Mouse (Mus musculus): Measurements from ENCODE around the gene Eif4g1.
A peak's percentile ranks its signal among the peaks of the same experiment; 100 is the strongest.

The Eif4g1 gene

DNA sequence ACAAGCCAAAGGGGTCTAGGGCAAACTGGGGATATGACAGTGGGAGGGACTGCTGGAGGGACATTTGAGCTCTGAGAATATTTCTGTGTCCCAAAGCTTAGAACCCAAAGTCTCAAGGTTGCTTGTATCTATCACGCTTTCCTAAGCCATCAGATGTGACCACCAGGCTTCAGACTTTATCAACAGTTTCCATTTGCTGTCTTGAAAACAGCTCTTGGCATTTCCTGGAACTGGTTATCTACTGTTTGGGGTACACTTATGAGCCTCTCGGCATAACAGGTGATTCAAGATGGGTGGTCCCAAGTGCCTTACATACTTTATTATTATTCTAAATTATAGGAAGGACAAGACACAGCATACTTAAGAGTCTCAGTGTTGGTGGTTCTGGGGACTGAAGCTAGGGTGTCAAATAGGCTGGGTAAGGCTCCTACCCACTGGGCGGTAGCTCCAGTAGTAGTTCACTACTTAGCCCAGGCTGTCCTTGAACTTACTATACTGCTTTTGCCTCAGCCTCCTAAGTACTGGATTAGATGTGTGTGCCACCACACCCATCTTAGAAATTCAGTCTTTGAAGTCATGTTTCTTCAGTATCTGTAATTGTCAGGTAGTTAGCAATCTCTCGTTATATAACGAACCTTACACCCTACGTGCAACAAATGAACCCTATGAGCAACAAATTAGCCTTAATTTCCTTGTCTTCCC lies 35.7 kb downstream of the Eif4g1 start:
- DNase-seq (ENCODE audit: extremely low spot score, low read depth, low spot score) = no peak

DNA sequence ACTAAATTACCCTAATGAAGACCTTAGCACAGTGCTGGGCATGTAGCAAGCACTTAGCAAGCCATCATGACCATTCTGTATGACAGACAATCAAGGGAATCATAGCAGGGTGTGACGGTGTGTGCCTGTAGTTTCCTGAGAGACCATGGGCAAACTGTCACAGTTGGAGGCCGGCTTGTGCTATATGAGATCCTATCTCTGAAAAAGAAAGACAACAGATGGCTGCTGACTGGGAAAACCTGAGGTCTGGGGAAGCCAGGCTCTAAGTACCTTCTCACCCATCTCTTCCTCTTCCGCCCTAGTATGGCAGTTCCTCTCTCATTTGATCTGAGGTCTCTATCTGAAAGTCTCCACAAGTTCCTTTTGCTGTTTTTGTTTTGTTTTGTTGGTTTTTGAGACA lies 37.7 kb downstream of the Eif4g1 start:
- DNase-seq (ENCODE audit: extremely low spot score, low read depth, low spot score) = no peak

DNA sequence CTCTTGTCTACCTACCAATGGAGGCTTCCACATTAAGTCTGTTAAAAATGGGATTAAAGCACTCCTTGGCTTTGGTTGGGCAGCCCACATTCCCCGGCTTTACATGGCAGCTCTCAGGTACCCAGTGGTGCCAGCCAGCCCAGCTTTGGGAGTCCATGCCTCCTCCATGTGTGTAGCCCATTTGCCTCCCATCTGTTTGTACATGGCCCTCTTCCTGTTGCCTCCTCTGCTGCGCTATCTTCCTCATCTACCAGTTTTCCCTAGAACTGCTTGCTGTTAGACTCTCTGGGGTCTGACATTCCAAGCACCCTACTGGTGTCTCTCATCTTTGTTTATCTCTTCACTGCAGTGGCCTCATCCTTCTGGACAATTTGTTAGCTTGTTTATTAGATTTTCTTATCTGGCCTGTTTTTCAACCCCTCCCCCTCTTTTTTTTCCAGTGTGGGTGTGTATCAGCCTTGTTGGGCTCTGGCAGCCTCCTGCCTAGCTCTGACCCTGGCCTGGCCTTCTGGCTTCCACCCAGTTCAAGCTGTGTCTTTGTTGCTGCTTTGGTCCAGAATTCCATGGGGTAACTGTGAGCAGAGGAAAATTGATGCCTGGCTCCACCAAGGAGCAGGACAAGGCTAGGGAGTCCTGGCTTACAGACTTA lies 38.4 kb downstream of the Eif4g1 start:
- no peak for DNase-seq (ENCODE audit: extremely low spot score, low read depth, low spot score)

DNA sequence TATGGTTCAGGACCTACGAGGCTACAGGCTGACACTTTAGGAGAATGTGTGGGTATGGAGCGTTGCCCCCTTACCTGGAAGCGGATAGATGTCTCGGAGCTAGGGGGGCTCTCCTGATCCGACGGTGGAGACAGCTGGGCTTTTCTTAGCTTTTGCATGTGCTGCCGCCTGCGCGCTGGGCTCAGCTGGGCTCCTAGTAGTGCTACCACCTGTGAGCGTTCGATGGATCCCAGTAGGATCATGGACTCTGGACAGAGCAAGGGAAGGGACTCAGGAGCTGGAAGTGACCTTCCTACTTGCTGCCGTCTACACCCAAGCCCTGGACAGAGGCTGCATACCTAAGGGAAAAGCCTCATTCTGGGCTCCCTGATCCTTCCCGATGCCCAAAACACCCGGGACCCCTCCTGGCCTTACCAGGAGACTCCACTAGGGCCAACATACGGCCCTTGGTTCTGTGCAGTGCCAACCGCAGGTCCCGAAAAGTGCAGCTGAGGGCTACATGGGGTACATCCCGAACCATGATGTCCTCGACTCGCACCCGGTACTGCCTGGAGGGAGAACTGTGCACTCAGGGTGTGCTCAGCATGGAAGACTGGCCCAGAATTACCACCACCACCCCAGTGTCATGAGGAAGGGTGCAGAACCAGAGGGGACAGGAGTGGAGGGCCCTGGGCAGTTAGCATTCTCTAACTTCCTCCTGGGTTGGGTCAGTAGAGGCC lies 40.3 kb downstream of the Eif4g1 start:
- DNase-seq (ENCODE audit: extremely low spot score, low read depth, low spot score) = no peak

- no peak for DNase-seq (ENCODE audit: extremely low spot score, low read depth, low spot score)
Measured at GRCm38 (mm10) chr16:20708939-20709734, 41.0 kb downstream of the Eif4g1 start.

GRCm38 (mm10) chr16:20710370-20710769 lies 42.3 kb downstream of the Eif4g1 start:
- no peak for DNase-seq (ENCODE audit: extremely low spot score, low read depth, low spot score)

DNA sequence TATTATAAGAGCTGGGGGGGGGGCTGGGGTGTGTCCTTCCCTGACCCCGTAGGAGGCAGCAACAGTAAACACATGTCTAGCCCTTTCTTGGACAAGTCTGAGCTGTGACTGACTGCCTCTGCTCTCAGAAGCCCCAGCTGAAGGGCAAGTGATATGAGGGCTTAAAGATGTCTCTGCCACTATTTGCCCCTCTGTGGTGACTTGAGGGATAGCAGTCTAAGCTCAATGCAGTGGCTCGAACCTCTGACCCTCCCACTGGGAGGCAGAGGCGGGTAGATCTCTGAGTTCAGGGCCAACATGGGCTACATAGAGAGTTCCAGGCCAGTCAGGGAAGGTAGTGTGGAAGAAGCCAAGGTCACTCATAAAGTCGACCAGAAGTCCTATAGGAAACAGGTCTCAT lies 42.7 kb downstream of the Eif4g1 start:
- no peak for DNase-seq (ENCODE audit: extremely low spot score, low read depth, low spot score)

GRCm38 (mm10) chr16:20712190-20712589 lies 44.1 kb downstream of the Eif4g1 start:
- no peak for DNase-seq (ENCODE audit: extremely low spot score, low read depth, low spot score)

- no peak for DNase-seq (ENCODE audit: extremely low spot score, low read depth, low spot score)
Measured at GRCm38 (mm10) chr16:20712889-20713288, 44.8 kb downstream of the Eif4g1 start.

DNA sequence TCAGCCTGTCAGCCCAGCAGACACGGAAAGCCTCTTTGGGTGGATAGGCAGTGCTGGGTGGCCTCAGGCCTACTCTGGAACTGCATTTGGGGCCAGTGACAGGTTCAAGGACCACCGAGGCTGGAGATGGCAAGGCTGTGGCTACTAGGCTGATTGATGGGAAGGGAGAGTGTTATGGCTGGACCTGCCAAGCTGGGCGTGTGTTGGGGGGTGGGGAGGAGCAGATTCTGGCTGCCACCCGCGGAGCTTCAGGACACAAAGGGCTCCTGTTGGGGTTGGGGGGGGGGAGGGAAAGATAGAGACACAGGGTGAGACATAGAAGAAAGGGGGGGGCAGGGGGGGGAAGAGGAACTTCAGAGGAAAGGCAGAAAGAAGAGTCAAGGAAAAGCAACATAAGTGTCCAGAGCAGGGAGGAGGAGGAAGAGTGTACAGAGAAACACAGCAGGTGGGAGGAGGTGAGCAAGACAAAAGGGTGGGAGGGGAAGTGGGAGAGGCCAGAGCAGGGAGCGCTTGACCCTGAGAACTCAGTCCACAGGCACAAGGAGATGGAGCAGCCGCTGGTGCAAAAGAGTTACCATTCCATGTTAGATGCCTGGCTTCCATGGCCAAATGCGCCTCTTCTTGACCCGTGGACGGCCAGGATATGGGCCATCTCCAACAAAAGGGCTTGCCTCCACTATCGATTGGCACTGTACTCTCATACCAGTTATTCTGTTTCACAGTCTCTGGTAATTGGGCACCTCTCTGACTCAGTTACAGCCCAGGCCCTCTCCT lies 46.4 kb downstream of the Eif4g1 start:
- no peak for DNase-seq (ENCODE audit: extremely low spot score, low read depth, low spot score)

DNA sequence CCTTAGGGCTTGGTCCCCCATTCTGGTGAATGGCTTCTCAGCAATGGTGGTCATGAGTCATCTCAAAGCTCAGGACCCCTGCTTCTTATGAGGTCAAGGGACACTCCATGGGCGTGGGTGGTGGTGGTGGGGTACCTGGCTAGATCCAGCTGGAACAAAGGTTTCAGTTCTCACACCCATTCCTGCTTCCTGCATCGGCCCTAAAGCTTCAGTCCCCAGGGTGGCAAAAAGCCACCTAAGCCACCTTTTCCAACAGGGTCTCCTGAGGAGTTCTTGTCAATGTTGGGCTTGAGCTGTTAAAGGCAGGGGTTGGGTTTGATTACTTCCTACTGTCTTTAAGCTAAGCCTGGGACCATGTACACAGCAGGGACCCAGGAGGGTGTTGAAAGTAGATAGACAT lies 47.0 kb downstream of the Eif4g1 start:
- no peak for DNase-seq (ENCODE audit: extremely low spot score, low read depth, low spot score)

DNA sequence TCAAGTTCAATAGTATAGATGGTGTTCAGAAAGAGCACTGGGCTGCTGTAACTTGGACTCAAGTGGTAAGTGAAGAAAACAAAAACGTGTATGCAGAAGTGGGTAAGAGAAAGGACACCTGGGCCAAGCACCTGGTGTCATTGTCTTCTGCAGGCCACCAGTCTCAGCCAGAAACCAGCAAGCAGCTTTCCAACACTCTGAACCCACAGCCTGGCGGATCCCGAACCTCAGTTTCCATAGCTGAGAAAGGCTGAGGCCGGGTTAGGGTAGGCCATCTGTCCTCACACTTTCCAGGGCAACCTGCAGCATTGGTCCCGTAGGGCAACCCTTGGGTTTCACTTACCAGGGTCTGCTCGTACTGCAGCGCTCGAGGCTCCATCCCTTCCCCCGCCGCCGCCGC lies 47.5 kb downstream of the Eif4g1 start:
- no peak for DNase-seq (ENCODE audit: extremely low spot score, low read depth, low spot score)

- DNase-seq (ENCODE audit: extremely low spot score, low read depth, low spot score) = no peak
Measured at GRCm38 (mm10) chr16:20715976-20716840, 48.1 kb downstream of the Eif4g1 start.

DNA sequence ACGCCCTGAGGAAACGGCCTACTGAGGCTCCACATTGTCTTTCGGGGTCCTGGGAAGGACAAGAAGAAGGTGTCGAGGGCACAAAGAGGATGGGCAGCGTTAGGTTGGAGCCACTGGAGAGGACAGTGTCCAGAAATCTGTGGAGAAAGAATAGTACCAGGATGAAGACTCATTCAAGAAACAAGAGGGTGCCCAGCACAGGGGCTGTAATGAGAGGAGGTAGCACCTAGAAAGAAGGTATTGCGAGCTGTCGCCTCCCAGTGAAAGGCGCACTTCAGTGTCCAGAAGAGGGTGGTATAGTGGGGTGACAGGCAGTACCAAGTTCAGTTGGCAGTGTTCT lies 48.7 kb downstream of the Eif4g1 start:
- no peak for DNase-seq (ENCODE audit: extremely low spot score, low read depth, low spot score)

GRCm38 (mm10) chr16:20717181-20717977 lies 49.3 kb downstream of the Eif4g1 start, which contains the start of the genes Polr2h and Clcn2:
Gene Polr2h, plus strand, starts transcription at chr16:20717665.
Gene Clcn2, minus strand, starts transcription at chr16:20717746.
- peak; percentile 81 for DNase-seq (ENCODE audit: extremely low spot score, low read depth, low spot score)

DNA sequence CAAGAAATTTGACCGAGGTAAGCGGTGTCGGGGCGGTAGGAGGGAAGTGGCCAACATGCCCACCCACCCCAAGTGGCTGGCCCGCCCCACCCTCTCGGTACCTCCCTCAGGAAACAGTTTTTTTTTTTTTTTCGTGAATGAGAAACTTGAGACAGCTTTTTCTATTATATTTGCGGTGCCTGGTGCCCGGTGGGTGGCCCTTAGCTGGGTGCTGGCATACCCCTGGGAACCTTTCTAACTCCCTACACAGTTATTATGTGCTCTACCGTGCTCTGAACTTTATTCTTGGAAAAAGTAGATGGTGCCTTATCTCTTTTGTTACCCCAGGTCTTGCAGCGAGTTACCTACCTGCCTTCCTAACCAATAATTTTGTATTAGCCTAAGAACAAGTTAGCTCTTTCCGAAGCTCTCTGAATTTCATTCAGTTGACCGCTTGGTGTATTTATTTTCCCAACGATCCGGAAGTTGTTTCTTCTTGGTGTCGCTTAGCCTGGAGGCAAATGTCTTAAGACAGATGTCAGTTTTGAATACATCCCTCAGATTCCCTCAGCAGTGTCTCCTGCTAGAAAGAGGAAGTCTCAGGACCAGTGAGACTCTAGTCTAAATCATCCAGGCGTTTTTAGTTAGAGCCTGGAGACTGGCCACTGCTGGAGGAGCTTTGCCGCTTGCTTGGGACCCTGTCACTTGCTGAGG lies 50.0 kb downstream of the Eif4g1 start:
- DNase-seq (ENCODE audit: extremely low spot score, low read depth, low spot score) = no peak

GRCm38 (mm10) chr16:20721808-20722207 lies 53.7 kb downstream of the Eif4g1 start:
- DNase-seq (ENCODE audit: extremely low spot score, low read depth, low spot score) = no peak

DNA sequence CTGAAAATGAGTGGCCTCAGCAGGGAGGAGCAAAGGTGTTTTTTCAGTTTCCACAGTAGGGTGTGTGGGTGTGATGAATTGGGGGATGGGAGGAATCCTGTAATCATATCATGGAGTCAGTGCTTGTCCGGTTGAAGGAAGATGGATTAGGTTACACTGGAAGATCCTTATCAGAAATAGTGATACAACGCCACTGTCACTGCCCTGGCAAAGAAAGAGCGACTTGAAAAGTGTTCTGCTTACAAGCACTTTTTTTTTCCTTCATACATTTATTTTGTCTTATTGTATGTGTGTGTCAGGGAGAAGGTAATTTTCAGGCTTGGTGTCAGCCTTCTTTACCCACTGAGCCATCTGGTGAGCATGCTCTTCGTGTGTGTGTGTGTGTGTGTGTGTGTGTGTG lies 54.6 kb downstream of the Eif4g1 start:
- DNase-seq (ENCODE audit: extremely low spot score, low read depth, low spot score) = no peak

Data from hindlimb bud, embryonic 11.5 days (tissue).